10 mouse cellular contexts compared by ENCODE assay signal in the genomic region with DNA sequence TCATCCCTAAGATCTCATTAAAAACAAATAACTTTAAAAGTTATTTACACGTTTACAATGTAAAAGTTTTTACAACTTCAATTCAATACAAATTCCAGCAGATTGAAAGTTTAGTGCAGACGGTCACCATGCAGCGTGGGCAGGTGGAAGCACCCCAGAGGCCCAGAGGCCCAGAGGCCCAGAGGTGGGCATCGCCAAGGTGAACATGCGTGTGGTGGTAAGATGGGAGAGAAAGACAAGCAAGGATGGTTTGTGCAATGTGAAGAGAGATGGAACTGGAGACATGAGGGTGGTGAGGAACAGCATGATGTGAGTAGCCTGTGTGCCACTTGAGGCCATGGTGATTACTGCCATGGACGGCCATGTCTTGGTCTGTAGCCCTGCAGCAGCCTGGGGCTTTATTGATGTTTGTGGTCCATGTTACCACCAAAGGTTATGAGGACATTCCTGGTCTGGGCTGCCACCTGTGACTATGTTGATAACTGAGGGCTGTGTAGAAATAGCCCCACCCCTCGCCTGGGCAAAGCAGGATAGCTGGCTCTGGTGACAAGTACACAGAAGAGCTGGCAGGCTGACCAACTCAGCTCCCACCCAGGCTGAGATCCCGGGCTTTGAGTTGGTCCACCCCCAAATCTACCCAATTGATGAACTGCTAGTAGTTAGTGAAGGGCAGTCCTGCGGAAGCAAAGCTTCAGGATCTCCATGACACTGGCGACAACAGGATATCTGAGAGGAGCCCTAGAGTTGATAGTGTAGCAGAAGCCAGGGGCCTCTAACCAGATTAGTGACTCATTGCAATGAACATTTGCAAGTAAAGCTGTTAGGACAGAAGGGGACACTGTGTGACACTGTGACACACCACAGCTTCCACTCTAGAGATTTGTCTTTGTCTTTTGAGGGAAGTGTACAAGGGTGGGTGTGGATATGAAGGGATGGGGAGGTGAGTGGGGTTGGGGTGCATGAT. TPM values are rescaled to one million over a fixed set of nuclear protein-coding genes. Genes with fewer than 3 reads are reported as not detected.
DNase-seq lines count a peak whose midpoint lies in the region; ATAC-seq and TF ChIP-seq lines count a peak whose summit lies in the region.
"Had no signal": no experiment of that assay in that cellular context is flagged by ENCODE, and none has a peak within 500 bp of the region (broad histone marks: within the 10 kb centered on the region; RNA-seq: fewer than 3 reads in every experiment).

No protein-coding gene starts in this region.

- WGBS in hindbrain, postnatal 0 days: 89% methylated on average over 10 of the region's 10 CpGs
- 85% methylated on average over 10 of the region's 10 CpGs for WGBS in hindbrain, embryonic 13.5 days
- WGBS in thymus, adult 2 months: 97% methylated on average over 10 of the region's 10 CpGs

- H3K9me3 ChIP-seq in hindbrain, postnatal 0 days (ENCODE audit: low read length): no peaks in the 10 kb centered on the region
- no peaks in the 10 kb centered on the region for H3K9me3 ChIP-seq in hindbrain, embryonic 13.5 days

- no peaks in the 10 kb centered on the region for H3K36me3 ChIP-seq in hindbrain, postnatal 0 days (ENCODE audit: insufficient read depth, low read length)
- H3K36me3 ChIP-seq in hindbrain, embryonic 13.5 days: no peaks in the 10 kb centered on the region
- no peaks in the 10 kb centered on the region for H3K36me3 ChIP-seq in thymus, adult 2 months (ENCODE audit: control insufficient read depth, insufficient read depth, low read length)

- H3K4me2 ChIP-seq in hindbrain, postnatal 0 days (ENCODE audit: low read depth, low read length): no peak overlapping the region
- H3K4me2 ChIP-seq in hindbrain, embryonic 13.5 days: no peak overlapping the region

- no peak overlapping the region for H3K4me3 ChIP-seq in hindbrain, postnatal 0 days (ENCODE audit: low read length)
- no peak overlapping the region for H3K4me3 ChIP-seq in hindbrain, embryonic 13.5 days
- no peak overlapping the region for H3K4me3 ChIP-seq in thymus, adult 2 months (ENCODE audit: control insufficient read depth, insufficient read depth, low read length)

- no peak for TF ChIP-seq CTCF in hindbrain, postnatal 0 days (IDR thresholded peaks at IDR 0.05; ENCODE audit: low read depth)
- no peak for TF ChIP-seq CTCF in thymus, adult 2 months (IDR thresholded peaks at IDR 0.05; ENCODE audit: borderline replicate concordance, control insufficient read depth, extremely low read depth, insufficient read depth, low read length, poor library complexity)

- no peaks in the 10 kb centered on the region for H3K4me1 ChIP-seq in hindbrain, postnatal 0 days (ENCODE audit: insufficient read depth, low read length)
- no peaks in the 10 kb centered on the region for H3K4me1 ChIP-seq in hindbrain, embryonic 13.5 days (replicated peaks)
- no peaks in the 10 kb centered on the region for H3K4me1 ChIP-seq in thymus, adult 2 months (replicated peaks; ENCODE audit: control insufficient read depth, insufficient read depth, low read length)

- intact Hi-C loops in heart, postnatal 14 days (cut with DNase I): no loop called here

- no peak for DNase-seq in hindbrain, postnatal 0 days (ENCODE audit: low spot score)
- peak; percentile 82 for DNase-seq in c-Kit-negative CD71-positive TER-119-positive erythroid progenitor cells, embryonic 14.5 days (ENCODE audit: low read depth, low spot score)
- peak; percentile 6 to 9 for DNase-seq in heart, postnatal 14 days
- no peak for DNase-seq in thymus, adult 2 months
- no peak for DNase-seq in frontal cortex, postnatal 25 days (ENCODE audit: low spot score in 2 of 2)
- no peak for DNase-seq in ovary, postnatal 14 days (ENCODE audit: low spot score)
- DNase-seq: thymus, adult 18-20 months had no signal

- ATAC-seq in hindbrain, postnatal 0 days: 0 out of 2 replicates have a peak, but pooled peaks have one; percentile 24
- no peak for ATAC-seq in hindbrain, embryonic 13.5 days (ENCODE audit: low FRiP score)
- peak; percentile 86 for ATAC-seq in megakaryocyte progenitor cell, adult 5-6 weeks (replicated peaks; ENCODE audit: poor library complexity)

- no peak overlapping the region for H3K27ac ChIP-seq in hindbrain, postnatal 0 days
- no peak overlapping the region for H3K27ac ChIP-seq in hindbrain, embryonic 13.5 days
- no peak overlapping the region for H3K27ac ChIP-seq in thymus, adult 2 months (ENCODE audit: control insufficient read depth, insufficient read depth, low read length)
- H3K27ac ChIP-seq: macrophage had no signal

- H3K27me3 ChIP-seq in hindbrain, postnatal 0 days (ENCODE audit: insufficient read depth, low read length): no peaks in the 10 kb centered on the region
- H3K27me3 ChIP-seq in hindbrain, embryonic 13.5 days: no peaks in the 10 kb centered on the region
- H3K27me3 ChIP-seq in thymus, adult 2 months (ENCODE audit: control insufficient read depth, insufficient read depth, low read length): no peaks in the 10 kb centered on the region

- no peak overlapping the region for H3K9ac ChIP-seq in hindbrain, postnatal 0 days (replicated peaks; ENCODE audit: low read length)
- H3K9ac ChIP-seq in hindbrain, embryonic 13.5 days: no peak overlapping the region

- no peak for TF ChIP-seq POLR2A in thymus, adult 2 months (IDR thresholded peaks at IDR 0.05; ENCODE audit: control insufficient read depth, extremely low read depth, insufficient read depth, low read length, poor library complexity)

RNA-seq across cellular contexts. Expression of a gene that starts 45.3 kb away (rescaled TPM):
- 15.6 and 32.1 TPM in 2 replicates for total RNA-seq in hindbrain, postnatal 0 days (2014; rRNA removed)
- 19.6 and 21.1 TPM in 2 replicates for polyA plus RNA-seq in hindbrain, postnatal 0 days (2015; fragmentation: Nextera tagmentation; extraction: Ambion mirVana)
- polyA plus RNA-seq in hindbrain, embryonic 13.5 days (2015; fragmentation: Nextera tagmentation; extraction: Ambion mirVana): 30.8 and 33.3 TPM in 2 replicates
- total RNA-seq in heart, postnatal 14 days (2021): 100 to 1,000 TPM in 1 of 2 experiments, 10 to 100 TPM in 1; 80.4 to 101 TPM
- total RNA-seq in megakaryocyte progenitor cell, adult 5-6 weeks (2015): 25.2 and 26.1 TPM in 2 replicates
- total RNA-seq in megakaryocyte progenitor cell, adult 5-6 weeks (2017): 35.0 and 36.6 TPM in 2 replicates
- polyA plus RNA-seq in thymus, adult 2 months (2012; rRNA removed): 17.3 and 22.1 TPM in 2 replicates

Comparison
In these comparisons a context has a peak if more than half of its experiments do, and no peak if none do; other contexts are left out.
1. DNase-seq: peak in c-Kit-negative CD71-positive TER-119-positive erythroid progenitor cells, embryonic 14.5 days (single experiment) and heart, postnatal 14 days (2 of 2); none in hindbrain, postnatal 0 days (single experiment), thymus, adult 2 months (single experiment), frontal cortex, postnatal 25 days (0 of 2) and ovary, postnatal 14 days (single experiment).